Mouse (Mus musculus) bone marrow macrophage, adult 2 months (primary cell): Measurements from ENCODE around the gene Ogt.

Source experiments
- CTCF ChIP-seq: IDR thresholded peaks from 2 replicates; pipeline ENCODE4 v1.5.1; 2012; ENCODE audit warnings: low read depth, mild to moderate bottlenecking, low read length, moderate library complexity
- POLR2A ChIP-seq: IDR thresholded peaks from 2 replicates; pipeline ENCODE4 v1.6.1; 2012; ENCODE audit warnings: mild to moderate bottlenecking, low read depth, low read length, borderline replicate concordance

GRCm38 (mm10) chrX:101730010-101730409 lies 90.2 kb downstream of the Ogt start:
- TF ChIP-seq CTCF (no peak), POLR2A (no peak)
